Mouse (Mus musculus): ENCODE measurements around the gene Map3k12. TPM values are rescaled to one million over a fixed set of nuclear protein-coding genes. Genes with fewer than 3 reads are reported as not detected.

Map3k12 gene
- total RNA-seq (2017): 0.93 and 1.2 TPM in 2 replicates

- ATAC-seq (ENCODE audit: extremely low read depth, insufficient number of reproducible peaks, low FRiP score, poor library complexity, severe bottlenecking): no peak
These were observed at the start of gene Map3k12 for GRCm38 (mm10) chr15:102516728-102517404. Map3k12 (minus strand) TSS chr15:102517064.

- ATAC-seq (ENCODE audit: extremely low read depth, insufficient number of reproducible peaks, low FRiP score, poor library complexity, severe bottlenecking): no peak
These were observed 46.8 kb upstream of the Map3k12 start for GRCm38 (mm10) chr15:102563681-102564080.

- ATAC-seq (ENCODE audit: extremely low read depth, insufficient number of reproducible peaks, low FRiP score, poor library complexity, severe bottlenecking): no peak
These were observed 46.2 kb upstream of the Map3k12 start for GRCm38 (mm10) chr15:102563061-102563460.

GRCm38 (mm10) chr15:102562491-102562890 lies 45.6 kb upstream of the Map3k12 start:
- ATAC-seq (ENCODE audit: extremely low read depth, insufficient number of reproducible peaks, low FRiP score, poor library complexity, severe bottlenecking): no peak

GRCm38 (mm10) chr15:102557580-102557979 lies 40.7 kb upstream of the Map3k12 start:
- no peak for ATAC-seq (ENCODE audit: extremely low read depth, insufficient number of reproducible peaks, low FRiP score, poor library complexity, severe bottlenecking)

GRCm38 (mm10) chr15:102555581-102555980 lies 38.7 kb upstream of the Map3k12 start:
- ATAC-seq (ENCODE audit: extremely low read depth, insufficient number of reproducible peaks, low FRiP score, poor library complexity, severe bottlenecking): no peak

- no peak for ATAC-seq (ENCODE audit: extremely low read depth, insufficient number of reproducible peaks, low FRiP score, poor library complexity, severe bottlenecking)
These were observed 35.7 kb upstream of the Map3k12 start for GRCm38 (mm10) chr15:102552599-102552998.

GRCm38 (mm10) chr15:102547478-102547877 lies 30.6 kb upstream of the Map3k12 start:
- ATAC-seq (ENCODE audit: extremely low read depth, insufficient number of reproducible peaks, low FRiP score, poor library complexity, severe bottlenecking): no peak

- no peak for ATAC-seq (ENCODE audit: extremely low read depth, insufficient number of reproducible peaks, low FRiP score, poor library complexity, severe bottlenecking)
These were observed 30.0 kb upstream of the Map3k12 start for GRCm38 (mm10) chr15:102546677-102547427.

- ATAC-seq (ENCODE audit: extremely low read depth, insufficient number of reproducible peaks, low FRiP score, poor library complexity, severe bottlenecking): no peak
These were observed 29.4 kb upstream of the Map3k12 start for GRCm38 (mm10) chr15:102546246-102546645.

GRCm38 (mm10) chr15:102544801-102545200 lies 27.9 kb upstream of the Map3k12 start:
- no peak for ATAC-seq (ENCODE audit: extremely low read depth, insufficient number of reproducible peaks, low FRiP score, poor library complexity, severe bottlenecking)

- ATAC-seq (ENCODE audit: extremely low read depth, insufficient number of reproducible peaks, low FRiP score, poor library complexity, severe bottlenecking): no peak
These were observed 17.1 kb upstream of the Map3k12 start for GRCm38 (mm10) chr15:102533926-102534325.

- no peak for ATAC-seq (ENCODE audit: extremely low read depth, insufficient number of reproducible peaks, low FRiP score, poor library complexity, severe bottlenecking)
These were observed 15.4 kb upstream of the Map3k12 start for GRCm38 (mm10) chr15:102532106-102532900.

- ATAC-seq (ENCODE audit: extremely low read depth, insufficient number of reproducible peaks, low FRiP score, poor library complexity, severe bottlenecking): no peak
These were observed 14.7 kb upstream of the Map3k12 start for GRCm38 (mm10) chr15:102531586-102531985.

- ATAC-seq (ENCODE audit: extremely low read depth, insufficient number of reproducible peaks, low FRiP score, poor library complexity, severe bottlenecking): no peak
These were observed 13.7 kb upstream of the Map3k12 start for GRCm38 (mm10) chr15:102530566-102530965.

GRCm38 (mm10) chr15:102528396-102528795 lies 11.5 kb upstream of the Map3k12 start:
- ATAC-seq (ENCODE audit: extremely low read depth, insufficient number of reproducible peaks, low FRiP score, poor library complexity, severe bottlenecking): no peak

GRCm38 (mm10) chr15:102527936-102528335 lies 11.1 kb upstream of the Map3k12 start:
- no peak for ATAC-seq (ENCODE audit: extremely low read depth, insufficient number of reproducible peaks, low FRiP score, poor library complexity, severe bottlenecking)

GRCm38 (mm10) chr15:102526111-102527002 lies 9.5 kb upstream of the Map3k12 start:
- ATAC-seq (ENCODE audit: extremely low read depth, insufficient number of reproducible peaks, low FRiP score, poor library complexity, severe bottlenecking): no peak

Measured in neutrophil, adult 5-6 weeks (primary cell).